Mouse (Mus musculus): Measurements from ENCODE around the gene Tekt4. TPM values are rescaled to one million over a fixed set of nuclear protein-coding genes. Genes with fewer than 3 reads are reported as not detected.

Gene Tekt4
- polyA plus RNA-seq, 1 experiment, result 341 TPM

- H3K36me3 ChIP-seq (ENCODE audit: control insufficient read depth, insufficient read depth, low read length), result no peaks in the 10 kb centered on the region
- H3K4me3 ChIP-seq (ENCODE audit: control insufficient read depth, low read depth, low read length), result no peak overlapping the region
- TF ChIP-seq CTCF (IDR thresholded peaks at IDR 0.05; ENCODE audit: control insufficient read depth, insufficient read depth, insufficient replicate concordance, low read depth, low read length), result no peak
- no peak for TF ChIP-seq POLR2A (IDR thresholded peaks at IDR 0.05; ENCODE audit: control insufficient read depth, low read depth, low read length)
- H3K4me1 ChIP-seq (ENCODE audit: control insufficient read depth, insufficient read depth, low read length), result peaks cover 6% of the 10 kb centered on the region
- H3K27ac ChIP-seq (ENCODE audit: control insufficient read depth, insufficient read depth, low read depth, low read length), result no peak overlapping the region; the same call in 1 of the 2 replicates
- H3K27me3 ChIP-seq (ENCODE audit: control insufficient read depth, insufficient read depth, low read length), result no peaks in the 10 kb centered on the region
These were observed 43.6 kb upstream of the Tekt4 start for GRCm38 (mm10) chr17:25410786-25411185.

DNA sequence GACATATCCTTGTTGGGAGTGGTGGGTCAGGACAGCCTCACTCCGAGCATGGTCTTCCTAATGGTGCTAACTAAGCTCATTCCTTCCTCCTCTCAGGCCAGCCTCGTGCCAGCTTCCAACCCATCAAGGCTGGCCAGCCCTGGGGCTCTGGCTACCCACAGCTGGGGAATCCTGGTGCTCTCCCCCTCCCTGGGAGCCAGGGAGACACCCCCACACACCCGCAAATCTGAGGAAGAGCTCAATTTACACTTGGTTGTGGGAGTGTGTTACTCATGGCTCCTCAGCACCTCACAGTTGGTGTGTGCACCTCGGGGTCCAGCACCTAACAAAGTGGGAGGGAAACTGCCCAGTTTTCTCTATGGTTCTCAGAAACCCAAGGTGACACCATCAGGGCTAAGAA lies 43.2 kb upstream of the Tekt4 start:
- H3K27me3 ChIP-seq (ENCODE audit: control insufficient read depth, insufficient read depth, low read length), result no peaks in the 10 kb centered on the region
- TF ChIP-seq CTCF (IDR thresholded peaks at IDR 0.05; ENCODE audit: control insufficient read depth, insufficient read depth, insufficient replicate concordance, low read depth, low read length), result no peak
- no peak for TF ChIP-seq POLR2A (IDR thresholded peaks at IDR 0.05; ENCODE audit: control insufficient read depth, low read depth, low read length)
- no peak overlapping the region for H3K4me3 ChIP-seq (ENCODE audit: control insufficient read depth, low read depth, low read length)
- H3K36me3 ChIP-seq (ENCODE audit: control insufficient read depth, insufficient read depth, low read length), result no peaks in the 10 kb centered on the region
- H3K27ac ChIP-seq (ENCODE audit: control insufficient read depth, insufficient read depth, low read depth, low read length), result no peak overlapping the region
- peaks cover 8% of the 10 kb centered on the region for H3K4me1 ChIP-seq (ENCODE audit: control insufficient read depth, insufficient read depth, low read length)

- TF ChIP-seq CTCF (IDR thresholded peaks at IDR 0.05; ENCODE audit: control insufficient read depth, insufficient read depth, insufficient replicate concordance, low read depth, low read length), result no peak
- no peak for TF ChIP-seq POLR2A (IDR thresholded peaks at IDR 0.05; ENCODE audit: control insufficient read depth, low read depth, low read length)
- Histone ChIP-seq H3K27ac (ENCODE audit: control insufficient read depth, insufficient read depth, low read depth, low read length) (no peak overlapping the region), H3K36me3 (ENCODE audit: control insufficient read depth, insufficient read depth, low read length) (no peaks in the 10 kb centered on the region), H3K27me3 (ENCODE audit: control insufficient read depth, insufficient read depth, low read length) (no peaks in the 10 kb centered on the region), H3K4me3 (ENCODE audit: control insufficient read depth, low read depth, low read length) (no peak overlapping the region), H3K4me1 (ENCODE audit: control insufficient read depth, insufficient read depth, low read length) (peaks cover 9% of the 10 kb centered on the region)
These were observed 40.2 kb upstream of the Tekt4 start for GRCm38 (mm10) chr17:25414209-25414608.

GRCm38 (mm10) chr17:25414917-25415316 lies 39.5 kb upstream of the Tekt4 start:
- no peak for TF ChIP-seq CTCF (IDR thresholded peaks at IDR 0.05; ENCODE audit: control insufficient read depth, insufficient read depth, insufficient replicate concordance, low read depth, low read length)
- no peak for TF ChIP-seq POLR2A (IDR thresholded peaks at IDR 0.05; ENCODE audit: control insufficient read depth, low read depth, low read length)
- Histone ChIP-seq H3K27me3 (ENCODE audit: control insufficient read depth, insufficient read depth, low read length) (no peaks in the 10 kb centered on the region), H3K4me3 (ENCODE audit: control insufficient read depth, low read depth, low read length) (no peak overlapping the region), H3K4me1 (ENCODE audit: control insufficient read depth, insufficient read depth, low read length) (peaks cover 9% of the 10 kb centered on the region), H3K27ac (ENCODE audit: control insufficient read depth, insufficient read depth, low read depth, low read length) (no peak overlapping the region), H3K36me3 (ENCODE audit: control insufficient read depth, insufficient read depth, low read length) (no peaks in the 10 kb centered on the region)

GRCm38 (mm10) chr17:25415421-25415913 lies 38.9 kb upstream of the Tekt4 start:
- H3K27me3 ChIP-seq (ENCODE audit: control insufficient read depth, insufficient read depth, low read length), result no peaks in the 10 kb centered on the region
- H3K27ac ChIP-seq (ENCODE audit: control insufficient read depth, insufficient read depth, low read depth, low read length), result no peak overlapping the region
- TF ChIP-seq POLR2A (IDR thresholded peaks at IDR 0.05; ENCODE audit: control insufficient read depth, low read depth, low read length), result no peak
- TF ChIP-seq CTCF (IDR thresholded peaks at IDR 0.05; ENCODE audit: control insufficient read depth, insufficient read depth, insufficient replicate concordance, low read depth, low read length), result no peak
- no peak overlapping the region for H3K4me3 ChIP-seq (ENCODE audit: control insufficient read depth, low read depth, low read length)
- H3K36me3 ChIP-seq (ENCODE audit: control insufficient read depth, insufficient read depth, low read length), result no peaks in the 10 kb centered on the region
- H3K4me1 ChIP-seq (ENCODE audit: control insufficient read depth, insufficient read depth, low read length), result peaks cover 9% of the 10 kb centered on the region

GRCm38 (mm10) chr17:25416219-25416618 lies 38.2 kb upstream of the Tekt4 start:
- TF ChIP-seq POLR2A (IDR thresholded peaks at IDR 0.05; ENCODE audit: control insufficient read depth, low read depth, low read length), result no peak
- TF ChIP-seq CTCF (IDR thresholded peaks at IDR 0.05; ENCODE audit: control insufficient read depth, insufficient read depth, insufficient replicate concordance, low read depth, low read length), result no peak
- Histone ChIP-seq H3K4me3 (ENCODE audit: control insufficient read depth, low read depth, low read length) (no peak overlapping the region), H3K36me3 (ENCODE audit: control insufficient read depth, insufficient read depth, low read length) (no peaks in the 10 kb centered on the region), H3K27ac (ENCODE audit: control insufficient read depth, insufficient read depth, low read depth, low read length) (no peak overlapping the region), H3K27me3 (ENCODE audit: control insufficient read depth, insufficient read depth, low read length) (no peaks in the 10 kb centered on the region), H3K4me1 (ENCODE audit: control insufficient read depth, insufficient read depth, low read length) (peaks cover 9% of the 10 kb centered on the region)

GRCm38 (mm10) chr17:25417990-25418389 lies 36.4 kb upstream of the Tekt4 start:
- Histone ChIP-seq H3K36me3 (ENCODE audit: control insufficient read depth, insufficient read depth, low read length) (no peaks in the 10 kb centered on the region), H3K4me1 (ENCODE audit: control insufficient read depth, insufficient read depth, low read length) (peaks cover 9% of the 10 kb centered on the region), H3K27me3 (ENCODE audit: control insufficient read depth, insufficient read depth, low read length) (no peaks in the 10 kb centered on the region), H3K27ac (ENCODE audit: control insufficient read depth, insufficient read depth, low read depth, low read length) (no peak overlapping the region), H3K4me3 (ENCODE audit: control insufficient read depth, low read depth, low read length) (no peak overlapping the region)
- TF ChIP-seq CTCF (IDR thresholded peaks at IDR 0.05; ENCODE audit: control insufficient read depth, insufficient read depth, insufficient replicate concordance, low read depth, low read length), result no peak
- no peak for TF ChIP-seq POLR2A (IDR thresholded peaks at IDR 0.05; ENCODE audit: control insufficient read depth, low read depth, low read length)

GRCm38 (mm10) chr17:25418926-25419325 lies 35.5 kb upstream of the Tekt4 start:
- Histone ChIP-seq H3K36me3 (ENCODE audit: control insufficient read depth, insufficient read depth, low read length) (no peaks in the 10 kb centered on the region), H3K27ac (ENCODE audit: control insufficient read depth, insufficient read depth, low read depth, low read length) (no peak overlapping the region), H3K27me3 (ENCODE audit: control insufficient read depth, insufficient read depth, low read length) (no peaks in the 10 kb centered on the region), H3K4me3 (ENCODE audit: control insufficient read depth, low read depth, low read length) (no peak overlapping the region), H3K4me1 (ENCODE audit: control insufficient read depth, insufficient read depth, low read length) (peaks cover 9% of the 10 kb centered on the region)
- no peak for TF ChIP-seq CTCF (IDR thresholded peaks at IDR 0.05; ENCODE audit: control insufficient read depth, insufficient read depth, insufficient replicate concordance, low read depth, low read length)
- no peak for TF ChIP-seq POLR2A (IDR thresholded peaks at IDR 0.05; ENCODE audit: control insufficient read depth, low read depth, low read length)

Data from testis, adult 2 months (tissue).